Mouse (Mus musculus) embryo, embryonic 11.5 days (tissue): ENCODE results near the gene Pirb.
"Not testable (repeated sequence)": the region's sequence is repeated elsewhere in the genome, so short reads cannot be mapped to it uniquely, and the experiment has no call there.

Experiments used
- DNase-seq: peaks from one replicate; pipeline ENCODE4 v3.0.0-alpha.2; 2012; ENCODE audit warnings: low read depth, low spot score

Gene Pirb

GRCm38 (mm10) chr7:3720268-3720667 is at the start of gene Pirb:
Pirb (minus strand) TSS chr7:3720391.
- not testable (repeated sequence) for DNase-seq

- not testable (repeated sequence) for DNase-seq
Observed at GRCm38 (mm10) chr7:3732675-3733074, 12.5 kb upstream of the Pirb start.

GRCm38 (mm10) chr7:3725459-3725858 is 5.3 kb upstream of the Pirb start:
- DNase-seq, result not testable (repeated sequence)

GRCm38 (mm10) chr7:3715249-3715648 is 4.9 kb downstream of the Pirb start:
- no peak for DNase-seq

GRCm38 (mm10) chr7:3712264-3712942 is 7.8 kb downstream of the Pirb start:
- no peak for DNase-seq

GRCm38 (mm10) chr7:3709000-3709399 is 11.2 kb downstream of the Pirb start:
- DNase-seq, result no peak

- DNase-seq, result not testable (repeated sequence)
Observed at GRCm38 (mm10) chr7:3708447-3708980, 11.7 kb downstream of the Pirb start.

- DNase-seq, result no peak
Observed at GRCm38 (mm10) chr7:3707568-3708413, 12.4 kb downstream of the Pirb start.

- DNase-seq, result no peak
Observed at GRCm38 (mm10) chr7:3707027-3707426, 13.2 kb downstream of the Pirb start.

- no peak for DNase-seq
Observed at GRCm38 (mm10) chr7:3706343-3706934, 13.8 kb downstream of the Pirb start.

GRCm38 (mm10) chr7:3705911-3706310 is 14.3 kb downstream of the Pirb start:
- DNase-seq, result no peak

- not testable (repeated sequence) for DNase-seq
Observed at GRCm38 (mm10) chr7:3705461-3705860, 14.7 kb downstream of the Pirb start.

- DNase-seq, result no peak
Observed at GRCm38 (mm10) chr7:3704475-3704874, 15.7 kb downstream of the Pirb start.

GRCm38 (mm10) chr7:3703879-3704441 is 16.2 kb downstream of the Pirb start, which contains the start of gene Rps9:
Rps9 (plus strand) TSS chr7:3703993.
- peak; percentile 95 for DNase-seq

- no peak for DNase-seq
Observed at GRCm38 (mm10) chr7:3703148-3703878, 16.9 kb downstream of the Pirb start.

GRCm38 (mm10) chr7:3698471-3698870 is 21.7 kb downstream of the Pirb start:
- DNase-seq, result no peak

- DNase-seq, result not testable (repeated sequence)
Observed at GRCm38 (mm10) chr7:3694949-3695305, 25.3 kb downstream of the Pirb start.

GRCm38 (mm10) chr7:3694076-3694948 is 25.9 kb downstream of the Pirb start:
- DNase-seq, result peak; percentile 73

GRCm38 (mm10) chr7:3693809-3694075 is 26.4 kb downstream of the Pirb start:
- DNase-seq, result no peak
